Mouse (Mus musculus): ENCODE measurements at regions not wholly inside any gene's neighbourhood (a gene's known extent, or its start where the extent isn't known, plus 50 kb on each side); places are given as distances from the start of the nearest gene placed in this dataset.

DNA sequence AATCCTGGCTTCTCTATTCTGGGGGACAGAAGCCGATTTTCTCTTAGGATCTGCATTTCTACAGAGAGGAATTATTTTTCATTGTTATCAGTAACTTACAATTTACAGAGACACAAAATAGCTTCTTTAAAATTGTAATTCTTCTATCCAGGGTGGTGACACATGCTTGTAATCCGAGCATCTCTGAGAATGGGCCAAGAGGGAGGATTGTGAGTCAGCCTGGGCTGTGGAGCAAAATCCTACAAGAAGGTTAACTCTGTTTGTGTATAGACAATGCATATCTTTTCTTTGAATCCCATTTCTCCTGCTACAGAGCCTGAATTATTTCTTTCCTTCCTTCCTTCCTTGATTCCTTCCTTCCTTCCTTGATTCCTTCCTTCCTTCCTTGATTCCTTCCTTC lies 80.0 kb upstream of the Gm6793 start:
- TF ChIP-seq CTCF (IDR thresholded peaks at IDR 0.05; ENCODE audit: control insufficient read depth, insufficient read depth, insufficient read length) (no peak), MYOG (IDR thresholded peaks at IDR 0.05; ENCODE audit: control insufficient read depth, extremely low read depth, insufficient read length) (no peak), USF1 (IDR thresholded peaks at IDR 0.05; ENCODE audit: low read depth) (no peak)
